Mouse (Mus musculus) macrophage (primary cell): ENCODE results near the gene Hdc. TPM values are rescaled to one million over a fixed set of nuclear protein-coding genes. Genes with fewer than 3 reads are reported as not detected.
A peak's percentile ranks its signal among the peaks of the same experiment; 100 is the strongest.

Experiments
- H3K27ac ChIP-seq: fragments of 350-480 bp; formaldehyde crosslinking; 2 replicates; pipeline ENCODE4 v1.9.0; 2021
- H3K36me3 ChIP-seq: fragments of 350-480 bp; formaldehyde crosslinking; 2 replicates; pipeline ENCODE4 v1.9.0; 2021; ENCODE audit errors: inconsistent target
- H3K4me3 ChIP-seq: fragments of 350-480 bp; formaldehyde crosslinking; 2 replicates; pipeline ENCODE4 v1.9.0; 2021; ENCODE audit errors: inconsistent target
- H3K79me2 ChIP-seq: fragments of 350-480 bp; formaldehyde crosslinking; 2 replicates; pipeline ENCODE4 v1.9.0; 2021; ENCODE audit errors: inconsistent target
- WGBS: methylation state at CpG from one replicate; pipeline ENCODE4 v1.1.7; 2026; ENCODE audit warnings: inconsistent platforms; ENCODE audit not compliant: missing documents; 5-methylcytosine and 5-hydroxymethylcytosine counted together
- polyA plus RNA-seq: library from polyadenylated mRNA; stranded (reverse); fragments of 250-400 nt; gene quantifications from 3 replicates; pipeline ENCODE4 v1.2.4, GENCODE M21; 2018; ENCODE audit warnings: inconsistent platforms

The Hdc gene
- polyA plus RNA-seq, 1 experiment from 2014 or later, result 0.50 TPM

DNA sequence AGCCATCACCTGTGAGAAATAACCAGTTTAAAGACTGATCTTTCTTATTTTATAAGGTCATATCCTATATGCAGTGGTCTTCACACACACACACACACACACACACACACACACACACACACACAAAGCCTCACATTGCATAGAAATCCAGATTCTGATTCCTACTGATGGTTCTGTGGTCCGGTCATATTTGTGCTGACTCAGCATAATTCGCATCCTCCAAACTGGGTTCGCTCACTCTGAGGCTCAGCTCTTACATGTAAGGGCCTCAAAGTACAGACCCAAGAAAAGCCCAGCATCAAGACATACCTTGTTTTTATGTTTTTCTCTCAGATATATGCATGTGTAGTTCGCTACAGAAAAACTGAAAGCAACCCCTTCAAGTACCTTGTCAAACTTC, 27.8 kb downstream of the Hdc start:
- 93% methylated on average over 4 of the region's 4 CpGs for WGBS
- Histone ChIP-seq H3K79me2 (no peaks in the 10 kb centered on the region), H3K36me3 (no peaks in the 10 kb centered on the region), H3K27ac (no peak overlapping the region), H3K4me3 (no peak overlapping the region)

- Histone ChIP-seq H3K27ac (peak overlapping the region; percentile 21), H3K79me2 (no peaks in the 10 kb centered on the region), H3K4me3 (no peak overlapping the region), H3K36me3 (no peaks in the 10 kb centered on the region)
- 37% methylated on average over 3 of the region's 3 CpGs for WGBS
Measured at GRCm38 (mm10) chr2:126587468-126587867, 31.6 kb downstream of the Hdc start.

DNA sequence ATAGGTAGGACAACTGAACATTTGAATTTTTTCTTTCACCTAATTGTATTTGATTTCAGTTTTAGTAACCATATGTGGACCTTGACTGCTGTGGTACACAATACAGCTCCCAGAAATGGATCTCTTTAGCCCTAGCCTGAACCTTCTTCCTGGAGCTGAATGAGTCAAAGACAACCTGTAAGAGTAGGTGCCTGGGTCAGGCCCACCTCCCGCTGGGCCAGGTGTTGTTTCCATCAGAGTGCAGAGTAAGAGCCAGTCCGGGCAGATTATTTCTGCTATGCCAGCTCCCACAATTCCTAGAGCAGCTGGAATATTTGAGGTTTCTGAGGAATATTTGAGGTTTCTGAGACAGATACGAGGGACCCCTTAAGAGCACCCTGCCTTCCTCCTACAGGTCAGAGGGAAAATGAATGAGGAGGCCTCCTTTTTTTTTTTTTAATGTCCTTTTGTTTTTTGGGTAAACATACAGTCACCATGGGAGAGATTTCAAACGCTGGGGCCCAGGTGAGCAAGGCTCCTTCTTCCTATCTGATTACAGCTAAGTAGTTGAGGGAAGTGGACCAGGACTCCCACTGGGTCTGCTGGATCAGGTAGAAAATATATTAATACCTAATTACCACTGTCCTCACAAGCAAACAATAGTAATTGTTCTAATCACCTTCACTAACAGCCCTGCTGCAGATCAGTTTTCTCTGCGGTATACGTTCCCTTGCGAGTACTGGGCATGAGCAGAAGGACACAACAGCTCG, 34.3 kb downstream of the Hdc start:
- Histone ChIP-seq H3K4me3 (no peak overlapping the region), H3K36me3 (no peaks in the 10 kb centered on the region), H3K79me2 (no peaks in the 10 kb centered on the region), H3K27ac (no peak overlapping the region)
- WGBS, result 93% methylated on average over 8 of the region's 8 CpGs

- H3K27ac ChIP-seq, result no peak overlapping the region
- WGBS, result 38% methylated on average over 6 of the region's 6 CpGs
Measured at GRCm38 (mm10) chr2:126583960-126584359, 35.1 kb downstream of the Hdc start.

DNA sequence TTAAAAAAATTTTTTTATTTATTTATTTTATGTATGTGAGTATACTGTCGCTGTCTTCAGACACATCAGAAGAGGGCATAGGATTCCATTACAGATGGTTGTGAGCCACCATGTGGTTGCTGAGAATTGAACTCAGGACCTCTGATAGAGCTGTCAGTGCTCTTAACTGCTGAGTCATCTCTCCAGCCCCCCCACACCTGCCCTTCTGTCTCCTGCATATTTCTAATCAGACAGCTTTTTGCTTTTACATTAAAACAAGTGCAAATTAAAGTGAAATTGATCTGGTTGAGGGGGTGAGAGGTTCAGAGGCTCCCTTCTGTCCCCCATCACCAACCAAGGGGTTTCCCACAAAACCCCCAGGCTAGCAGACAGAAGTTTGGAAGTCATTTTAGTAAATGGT, 39.8 kb downstream of the Hdc start:
- H3K4me3 ChIP-seq, result no peak overlapping the region
- no peak overlapping the region for H3K27ac ChIP-seq
- H3K79me2 ChIP-seq, result no peaks in the 10 kb centered on the region
- H3K36me3 ChIP-seq, result no peaks in the 10 kb centered on the region
- 100% methylated on average over 1 of the region's 1 CpGs for WGBS

More at GRCm38 (mm10) chr2:126583960-126584359, 35.1 kb downstream of the Hdc start:
- no peaks in the 10 kb centered on the region for H3K36me3 ChIP-seq
- H3K4me3 ChIP-seq, result no peak overlapping the region
- no peaks in the 10 kb centered on the region for H3K79me2 ChIP-seq

DNA sequence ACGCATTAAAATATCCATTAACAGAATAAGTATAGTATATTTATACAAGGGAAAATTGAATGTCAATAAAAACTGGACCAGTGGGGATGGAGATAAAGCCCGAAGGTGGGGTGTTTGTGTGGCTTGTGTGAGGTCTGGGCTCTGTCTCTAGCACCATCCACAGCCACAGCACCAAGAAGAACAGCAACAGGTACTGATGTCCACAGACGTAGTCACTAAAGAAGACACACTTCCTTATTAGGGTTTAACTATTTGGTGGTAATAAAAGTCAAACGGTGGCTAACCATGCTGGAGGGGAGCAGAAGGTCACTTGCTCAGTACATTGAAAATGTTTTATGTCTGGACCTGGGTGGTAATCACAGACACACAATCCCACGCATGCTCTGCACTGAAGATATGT, 41.7 kb downstream of the Hdc start:
- H3K36me3 ChIP-seq, result no peaks in the 10 kb centered on the region
- WGBS, result 79% methylated on average over 5 of the region's 5 CpGs
- no peak overlapping the region for H3K4me3 ChIP-seq
- no peak overlapping the region for H3K27ac ChIP-seq
- H3K79me2 ChIP-seq, result no peaks in the 10 kb centered on the region

- H3K36me3 ChIP-seq, result no peaks in the 10 kb centered on the region
- no peak overlapping the region for H3K27ac ChIP-seq
- no peak overlapping the region for H3K4me3 ChIP-seq
- H3K79me2 ChIP-seq, result no peaks in the 10 kb centered on the region
- 88% methylated on average over 11 of the region's 11 CpGs for WGBS
Measured at GRCm38 (mm10) chr2:126575391-126576176, 43.5 kb downstream of the Hdc start.

- H3K79me2 ChIP-seq, result no peaks in the 10 kb centered on the region
- no peak overlapping the region for H3K27ac ChIP-seq
- no peaks in the 10 kb centered on the region for H3K36me3 ChIP-seq
- no peak overlapping the region for H3K4me3 ChIP-seq
- 95% methylated on average over 4 of the region's 4 CpGs for WGBS
Measured at GRCm38 (mm10) chr2:126572747-126573146, 46.4 kb downstream of the Hdc start.

DNA sequence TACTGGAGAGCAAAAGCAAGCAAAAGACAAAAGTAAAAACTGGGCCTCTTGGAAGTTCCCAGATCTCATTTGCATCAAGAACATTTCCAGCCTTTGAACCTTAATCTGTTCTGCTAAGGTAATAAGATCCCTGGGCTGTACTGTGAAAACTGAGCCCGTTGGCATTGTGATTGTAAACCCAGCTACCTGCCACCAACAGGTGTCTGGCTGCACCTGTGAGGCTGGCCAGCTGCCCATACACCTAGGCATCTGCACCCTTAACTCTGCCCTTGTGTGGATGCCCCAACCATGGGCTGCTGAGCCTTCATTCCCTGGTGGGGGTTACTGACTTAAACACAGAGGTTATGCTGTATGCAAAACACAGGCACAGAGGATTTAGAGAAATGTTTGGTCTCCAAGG, 46.9 kb downstream of the Hdc start:
- WGBS, result 100% methylated on average over 1 of the region's 1 CpGs
- Histone ChIP-seq H3K36me3 (no peaks in the 10 kb centered on the region), H3K79me2 (no peaks in the 10 kb centered on the region)

DNA sequence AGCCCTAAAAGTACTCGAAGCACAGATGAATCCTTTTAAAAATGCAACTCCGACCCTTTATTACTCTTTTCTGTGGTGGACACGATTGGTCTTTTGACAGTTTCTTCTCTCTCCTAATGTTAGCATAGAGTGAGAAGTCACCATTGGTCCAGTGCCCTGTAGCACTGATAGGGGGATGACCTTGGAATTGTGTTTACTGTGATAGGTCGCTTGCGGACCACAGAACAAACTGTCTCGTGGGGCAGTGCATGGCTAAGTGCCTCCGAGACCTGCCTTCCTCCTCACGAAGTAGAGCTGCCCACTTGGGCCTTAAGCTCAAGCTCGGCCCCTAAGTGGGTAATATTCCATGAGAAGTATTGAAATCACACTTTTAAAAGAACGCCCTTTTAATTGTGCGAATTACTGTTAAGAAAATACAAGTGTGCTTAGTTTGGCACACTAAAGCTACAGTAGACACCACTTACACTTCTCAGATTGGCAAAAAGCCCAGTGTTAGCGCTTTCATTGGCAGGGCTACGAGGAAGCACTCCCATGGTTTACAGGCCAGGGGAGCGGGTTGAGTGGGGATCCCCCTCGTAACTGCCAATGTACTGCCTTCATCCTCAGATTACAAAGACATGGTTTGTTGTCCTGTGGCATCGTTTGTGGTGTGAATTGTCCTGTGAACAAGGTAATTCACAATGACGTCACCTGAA, 55.5 kb downstream of the Hdc start:
- Histone ChIP-seq H3K79me2 (no peaks in the 10 kb centered on the region), H3K4me3 (no peak overlapping the region), H3K36me3 (no peaks in the 10 kb centered on the region), H3K27ac (no peak overlapping the region)
- WGBS, result 73% methylated on average over 17 of the region's 17 CpGs

More for the DNA sequence above, 46.9 kb downstream of the Hdc start:
- H3K4me3 ChIP-seq, result no peak overlapping the region
- H3K27ac ChIP-seq, result no peak overlapping the region

DNA sequence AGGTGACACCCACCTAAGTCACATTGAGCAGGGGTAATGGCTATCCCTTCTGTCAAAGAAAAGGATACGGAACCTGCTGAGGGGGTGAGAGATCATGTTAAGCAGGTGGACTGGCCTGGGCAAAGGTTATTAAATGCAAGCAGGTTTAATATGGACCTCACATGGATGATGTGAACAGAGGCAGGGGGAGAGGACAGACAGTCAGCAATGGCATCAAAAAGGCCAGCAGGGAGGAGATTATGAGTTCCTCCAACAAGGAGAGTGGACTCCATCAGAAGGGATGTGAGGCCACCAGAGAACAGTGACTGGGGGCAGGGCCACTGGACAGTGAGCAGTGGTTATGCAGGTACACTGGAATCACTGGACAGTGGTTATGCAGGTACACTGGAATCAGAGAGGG, 59.0 kb downstream of the Hdc start:
- H3K79me2 ChIP-seq, result no peaks in the 10 kb centered on the region
- H3K27ac ChIP-seq, result no peak overlapping the region
- no peak overlapping the region for H3K4me3 ChIP-seq
- no peaks in the 10 kb centered on the region for H3K36me3 ChIP-seq
- 100% methylated on average over 1 of the region's 1 CpGs for WGBS

DNA sequence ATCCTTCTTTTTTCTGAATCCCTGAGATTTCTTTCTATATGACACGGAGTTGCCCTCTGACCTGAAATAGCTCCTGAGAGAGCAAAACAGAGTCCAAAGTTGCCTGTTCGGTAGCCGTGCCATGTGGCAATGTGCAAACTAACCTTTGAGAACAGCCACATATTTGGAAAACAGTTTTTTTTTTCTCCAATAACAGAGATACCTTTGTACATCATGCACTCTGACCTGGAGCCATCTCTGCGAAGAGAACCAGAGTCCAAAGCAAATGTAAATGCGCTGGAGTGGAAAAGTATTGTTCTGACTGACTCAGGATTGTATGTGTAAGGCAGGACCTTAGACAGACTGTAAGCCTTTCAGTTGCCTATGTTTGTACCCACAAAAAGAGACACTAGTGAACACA, 63.6 kb downstream of the Hdc start:
- 94% methylated on average over 5 of the region's 5 CpGs for WGBS
- no peak overlapping the region for H3K27ac ChIP-seq
- H3K79me2 ChIP-seq, result no peaks in the 10 kb centered on the region
- no peaks in the 10 kb centered on the region for H3K36me3 ChIP-seq
- no peak overlapping the region for H3K4me3 ChIP-seq

DNA sequence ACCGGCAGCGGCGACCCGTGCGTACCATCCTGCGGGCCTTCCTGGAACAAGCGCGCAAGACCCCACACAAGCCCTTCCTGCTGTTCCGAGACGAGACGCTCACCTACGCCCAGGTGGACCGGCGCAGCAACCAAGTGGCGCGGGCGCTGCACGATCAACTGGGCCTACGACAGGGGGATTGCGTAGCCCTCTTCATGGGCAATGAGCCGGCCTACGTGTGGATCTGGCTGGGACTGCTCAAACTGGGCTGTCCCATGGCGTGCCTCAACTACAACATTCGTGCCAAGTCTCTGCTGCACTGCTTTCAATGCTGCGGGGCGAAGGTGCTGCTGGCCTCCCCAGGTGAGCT, 65.8 kb downstream of the Hdc start:
- no peak overlapping the region for H3K4me3 ChIP-seq
- 23% methylated on average over 23 of the region's 26 CpGs for WGBS
- no peak overlapping the region for H3K27ac ChIP-seq
- H3K36me3 ChIP-seq, result no peaks in the 10 kb centered on the region
- no peaks in the 10 kb centered on the region for H3K79me2 ChIP-seq

- H3K4me3 ChIP-seq, result no peak within 1 kb of the TSS
- 3% methylated on average over 60 of the region's 61 CpGs for WGBS
Measured at GRCm38 (mm10) chr2:126552357-126553290, 66.5 kb downstream of the Hdc start, which contains the start of gene Slc27a2. Gene Slc27a2, plus strand, starts transcription at chr2:126552407.

More at GRCm38 (mm10) chr2:126552357-126553290, 66.5 kb downstream of the Hdc start, which contains the start of gene Slc27a2:
- Histone ChIP-seq H3K27ac (no peak within 1 kb of the TSS), H3K36me3 (no peaks in the 10 kb centered on the region), H3K79me2 (no peaks in the 10 kb centered on the region)
